Mouse (Mus musculus): ENCODE results near the gene Rbm6. TPM values are rescaled to one million over a fixed set of nuclear protein-coding genes. Genes with fewer than 3 reads are reported as not detected.

The Rbm6 gene
- polyA plus RNA-seq, 1 experiment from 2014 or later = 79.0 TPM

- Histone ChIP-seq H3K9me3 (replicated peaks) (no peaks in the 10 kb centered on the region), H3K27ac (no peak overlapping the region), H3K4me1 (peaks cover 17% of the 10 kb centered on the region), H3K9ac (no peak overlapping the region), H3K27me3 (no peaks in the 10 kb centered on the region), H3K36me3 (peaks cover 66% of the 10 kb centered on the region), H3K4me3 (replicated peaks) (no peak overlapping the region), H3K4me2 (no peak overlapping the region)
- WGBS = 67% methylated on average over 2 of the region's 2 CpGs
- no peak for ATAC-seq (replicated peaks; ENCODE audit: low FRiP score)
Observed at GRCm38 (mm10) chr9:107771782-107772181, 101.3 kb downstream of the Rbm6 start.

GRCm38 (mm10) chr9:107770374-107771290, 102.4 kb downstream of the Rbm6 start, which contains the start of gene Rbm5:
TSS of gene Rbm5 (minus strand) at chr9:107770996.
- peaks cover 17% of the 10 kb centered on the region for H3K4me1 ChIP-seq
- no peaks in the 10 kb centered on the region for H3K9me3 ChIP-seq (replicated peaks)
- peak within 1 kb of the TSS; percentile 99 for H3K9ac ChIP-seq
- H3K4me3 ChIP-seq (replicated peaks) = peak within 1 kb of the TSS; percentile 97
- peaks cover 67% of the 10 kb centered on the region for H3K36me3 ChIP-seq
- H3K27me3 ChIP-seq = no peaks in the 10 kb centered on the region
- under 1% methylated on average over 60 of the region's 60 CpGs for WGBS
- peak within 1 kb of the TSS; percentile 90 for H3K27ac ChIP-seq
- ATAC-seq (replicated peaks; ENCODE audit: low FRiP score) = peak; percentile 100
- peak within 1 kb of the TSS; percentile 63 for H3K4me2 ChIP-seq

GRCm38 (mm10) chr9:107770037-107770373, 103.0 kb downstream of the Rbm6 start:
- peak overlapping the region; percentile 90 for H3K27ac ChIP-seq
- WGBS = under 1% methylated on average over 9 of the region's 9 CpGs
- peak overlapping the region; percentile 97 for H3K4me3 ChIP-seq (replicated peaks)
- no peak for ATAC-seq (replicated peaks; ENCODE audit: low FRiP score)
- H3K4me1 ChIP-seq = peaks cover 17% of the 10 kb centered on the region
- peak overlapping the region; percentile 63 for H3K4me2 ChIP-seq
- H3K27me3 ChIP-seq = no peaks in the 10 kb centered on the region
- peaks cover 67% of the 10 kb centered on the region for H3K36me3 ChIP-seq
- peak overlapping the region; percentile 99 for H3K9ac ChIP-seq
- no peaks in the 10 kb centered on the region for H3K9me3 ChIP-seq (replicated peaks)

GRCm38 (mm10) chr9:107769445-107770000, 103.5 kb downstream of the Rbm6 start:
- ATAC-seq (replicated peaks; ENCODE audit: low FRiP score) = no peak
- peak overlapping the region; percentile 99 for H3K9ac ChIP-seq
- H3K4me2 ChIP-seq = peak overlapping the region; percentile 63
- H3K9me3 ChIP-seq (replicated peaks) = no peaks in the 10 kb centered on the region
- H3K27me3 ChIP-seq = no peaks in the 10 kb centered on the region
- H3K27ac ChIP-seq = no peak overlapping the region
- 20% methylated on average over 4 of the region's 4 CpGs for WGBS
- peak overlapping the region; percentile 97 for H3K4me3 ChIP-seq (replicated peaks)
- peaks cover 67% of the 10 kb centered on the region for H3K36me3 ChIP-seq
- H3K4me1 ChIP-seq = peaks cover 17% of the 10 kb centered on the region

- H3K4me2 ChIP-seq = peak overlapping the region; percentile 63
- H3K36me3 ChIP-seq = peaks cover 67% of the 10 kb centered on the region
- H3K27ac ChIP-seq = no peak overlapping the region
- no peak overlapping the region for H3K9ac ChIP-seq
- H3K4me1 ChIP-seq = peaks cover 17% of the 10 kb centered on the region
- no peaks in the 10 kb centered on the region for H3K9me3 ChIP-seq (replicated peaks)
- H3K27me3 ChIP-seq = no peaks in the 10 kb centered on the region
- 67% methylated on average over 5 of the region's 5 CpGs for WGBS
- no peak for ATAC-seq (replicated peaks; ENCODE audit: low FRiP score)
- H3K4me3 ChIP-seq (replicated peaks) = peak overlapping the region; percentile 97; the same call in 1 of the 2 replicates
Observed at GRCm38 (mm10) chr9:107768851-107769250, 104.2 kb downstream of the Rbm6 start.

- H3K4me2 ChIP-seq = no peak overlapping the region
- no peak overlapping the region for H3K27ac ChIP-seq
- 94% methylated on average over 6 of the region's 6 CpGs for WGBS
- H3K9me3 ChIP-seq (replicated peaks) = no peaks in the 10 kb centered on the region
- H3K27me3 ChIP-seq = no peaks in the 10 kb centered on the region
- no peak for ATAC-seq (replicated peaks; ENCODE audit: low FRiP score)
- no peaks in the 10 kb centered on the region for H3K4me1 ChIP-seq
- H3K36me3 ChIP-seq = peaks cover 96% of the 10 kb centered on the region
- no peak overlapping the region for H3K9ac ChIP-seq
- H3K4me3 ChIP-seq (replicated peaks) = no peak overlapping the region
Observed at GRCm38 (mm10) chr9:107759593-107759992, 113.4 kb downstream of the Rbm6 start.

GRCm38 (mm10) chr9:107750378-107750777, 122.7 kb downstream of the Rbm6 start:
- Histone ChIP-seq H3K27ac (no peak overlapping the region), H3K9ac (no peak overlapping the region), H3K4me2 (no peak overlapping the region), H3K36me3 (peaks cover 95% of the 10 kb centered on the region), H3K4me1 (no peaks in the 10 kb centered on the region), H3K4me3 (replicated peaks) (no peak overlapping the region), H3K9me3 (replicated peaks) (no peaks in the 10 kb centered on the region), H3K27me3 (no peaks in the 10 kb centered on the region)
- ATAC-seq (replicated peaks; ENCODE audit: low FRiP score) = no peak
- WGBS = 95% methylated on average over 5 of the region's 5 CpGs

GRCm38 (mm10) chr9:107748063-107748462, 125.0 kb downstream of the Rbm6 start:
- ATAC-seq (replicated peaks; ENCODE audit: low FRiP score) = no peak

GRCm38 (mm10) chr9:107747310-107747709, 125.7 kb downstream of the Rbm6 start:
- peaks cover 98% of the 10 kb centered on the region for H3K36me3 ChIP-seq
- 94% methylated on average over 1 of the region's 1 CpGs for WGBS
- H3K9ac ChIP-seq = no peak overlapping the region
- H3K27ac ChIP-seq = no peak overlapping the region
- no peak for ATAC-seq (replicated peaks; ENCODE audit: low FRiP score)
- H3K4me3 ChIP-seq (replicated peaks) = no peak overlapping the region
- no peaks in the 10 kb centered on the region for H3K9me3 ChIP-seq (replicated peaks)
- H3K27me3 ChIP-seq = no peaks in the 10 kb centered on the region
- H3K4me2 ChIP-seq = no peak overlapping the region
- no peaks in the 10 kb centered on the region for H3K4me1 ChIP-seq

More at GRCm38 (mm10) chr9:107748063-107748462, 125.0 kb downstream of the Rbm6 start:
- no peak overlapping the region for H3K27ac ChIP-seq
- no peaks in the 10 kb centered on the region for H3K9me3 ChIP-seq (replicated peaks)
- H3K4me2 ChIP-seq = no peak overlapping the region
- no peak overlapping the region for H3K4me3 ChIP-seq (replicated peaks)
- H3K9ac ChIP-seq = no peak overlapping the region
- WGBS = 98% methylated on average over 3 of the region's 3 CpGs
- peaks cover 97% of the 10 kb centered on the region for H3K36me3 ChIP-seq
- H3K4me1 ChIP-seq = no peaks in the 10 kb centered on the region
- H3K27me3 ChIP-seq = no peaks in the 10 kb centered on the region

- no peak overlapping the region for H3K4me3 ChIP-seq (replicated peaks)
- no peak overlapping the region for H3K4me2 ChIP-seq
- 93% methylated on average over 3 of the region's 3 CpGs for WGBS
- no peak overlapping the region for H3K27ac ChIP-seq
- H3K9ac ChIP-seq = no peak overlapping the region
- no peaks in the 10 kb centered on the region for H3K27me3 ChIP-seq
- no peak for ATAC-seq (replicated peaks; ENCODE audit: low FRiP score)
- peaks cover 98% of the 10 kb centered on the region for H3K36me3 ChIP-seq
- H3K4me1 ChIP-seq = no peaks in the 10 kb centered on the region
- H3K9me3 ChIP-seq (replicated peaks) = no peaks in the 10 kb centered on the region
Observed at GRCm38 (mm10) chr9:107746679-107747078, 126.4 kb downstream of the Rbm6 start.

GRCm38 (mm10) chr9:107744061-107744460, 129.0 kb downstream of the Rbm6 start:
- WGBS = 90% methylated on average over 6 of the region's 6 CpGs
- H3K27ac ChIP-seq = no peak overlapping the region
- peaks cover 98% of the 10 kb centered on the region for H3K36me3 ChIP-seq
- ATAC-seq (replicated peaks; ENCODE audit: low FRiP score) = no peak
- no peak overlapping the region for H3K4me2 ChIP-seq
- H3K4me1 ChIP-seq = no peaks in the 10 kb centered on the region
- H3K9me3 ChIP-seq (replicated peaks) = no peaks in the 10 kb centered on the region
- no peak overlapping the region for H3K4me3 ChIP-seq (replicated peaks)
- no peaks in the 10 kb centered on the region for H3K27me3 ChIP-seq
- no peak overlapping the region for H3K9ac ChIP-seq

- peak overlapping the region; percentile 60 for H3K27ac ChIP-seq
- H3K9me3 ChIP-seq (replicated peaks) = no peaks in the 10 kb centered on the region
- H3K9ac ChIP-seq = 0 out of 2 replicates have a peak overlapping the region, but pooled peaks have one; percentile 1
- 51% methylated on average over 4 of the region's 4 CpGs for WGBS
- no peak overlapping the region for H3K4me3 ChIP-seq (replicated peaks)
- H3K4me1 ChIP-seq = peaks cover 36% of the 10 kb centered on the region
- H3K4me2 ChIP-seq = no peak overlapping the region
- peaks cover 57% of the 10 kb centered on the region for H3K36me3 ChIP-seq
- ATAC-seq (replicated peaks; ENCODE audit: low FRiP score) = 0 out of 2 replicates have a peak, but pooled peaks have one; percentile 14
- H3K27me3 ChIP-seq = peaks cover 16% of the 10 kb centered on the region; the same call in 1 of the 2 replicates
Observed at GRCm38 (mm10) chr9:107738841-107739202, 134.2 kb downstream of the Rbm6 start.
